Mouse (Mus musculus) neural tube, embryonic 11.5 days (tissue): Measurements from ENCODE around the gene Ppp1r2. TPM values are rescaled to one million over a fixed set of nuclear protein-coding genes. Genes with fewer than 3 reads are reported as not detected.

ENCODE experiments used
- ATAC-seq: fragments of 200-750 bp; cut with Nextera tagmentation; 2 replicates; pipeline ENCODE4 v1.8.0; 2017; ENCODE audit warnings: moderate number of reproducible peaks, mild to moderate bottlenecking, moderate TSS enrichment, moderate library complexity; ENCODE audit not compliant: insufficient read depth, low FRiP score, low TSS enrichment
- DNase-seq: peaks from one replicate; pipeline ENCODE4 v3.0.0-alpha.2; 2015; ENCODE audit warnings: low spot score
- H3K27ac ChIP-seq: fragments of 300-500 bp; sonication (generic); 2 replicates; pipeline ENCODE4 v1.5.1; 2014; ENCODE audit warnings: low read depth, mild to moderate bottlenecking, low read length
- H3K27me3 ChIP-seq: fragments of 300-500 bp; sonication (generic); 2 replicates; pipeline ENCODE4 v1.6.1; 2014; ENCODE audit warnings: mild to moderate bottlenecking, low read length, mixed read lengths; ENCODE audit not compliant: control insufficient read depth, insufficient read depth
- H3K36me3 ChIP-seq: fragments of 300-500 bp; sonication (generic); 2 replicates; pipeline ENCODE4 v1.6.1; 2014; ENCODE audit warnings: mild to moderate bottlenecking, low read length, moderate library complexity, mixed read lengths; ENCODE audit not compliant: control insufficient read depth, insufficient read depth
- H3K4me1 ChIP-seq: fragments of 300-500 bp; sonication (generic); 2 replicates; pipeline ENCODE4 v1.6.1; 2014; ENCODE audit warnings: low read length, mixed read lengths; ENCODE audit not compliant: control insufficient read depth, insufficient read depth
- H3K4me2 ChIP-seq: fragments of 300-500 bp; sonication (generic); 2 replicates; pipeline ENCODE4 v1.6.1; 2014; ENCODE audit warnings: low read depth, mild to moderate bottlenecking, moderate library complexity
- H3K4me3 ChIP-seq: fragments of 300-500 bp; sonication (generic); 2 replicates; pipeline ENCODE4 v1.5.1; 2014; ENCODE audit warnings: low read depth, low read length
- H3K9ac ChIP-seq: fragments of 300-500 bp; sonication (generic); 2 replicates; pipeline ENCODE4 v1.6.1; 2014; ENCODE audit warnings: mild to moderate bottlenecking, low read length
- H3K9me3 ChIP-seq: fragments of 300-500 bp; sonication (generic); 2 replicates; pipeline ENCODE4 v1.6.1; 2016; ENCODE audit warnings: low read length; ENCODE audit not compliant: control insufficient read depth
- WGBS: fragments of 180-500 bp; shearing (Covaris S2); extraction: QIAGEN DNeasy Blood & Tissue Kit; methylation state at CpG from one replicate; pipeline ENCODE4 v1.1.7; 2014; 5-methylcytosine and 5-hydroxymethylcytosine counted together
- polyA plus RNA-seq: library from polyadenylated mRNA; unstranded; fragments of >200 nt; fragmentation: Nextera tagmentation; extraction: Ambion mirVana; gene quantifications from 2 replicates; pipeline ENCODE4 v1.2.1, GENCODE M21; 2014

The Ppp1r2 gene
- polyA plus RNA-seq, 1 experiment from 2014 or later, result 117 TPM

DNA sequence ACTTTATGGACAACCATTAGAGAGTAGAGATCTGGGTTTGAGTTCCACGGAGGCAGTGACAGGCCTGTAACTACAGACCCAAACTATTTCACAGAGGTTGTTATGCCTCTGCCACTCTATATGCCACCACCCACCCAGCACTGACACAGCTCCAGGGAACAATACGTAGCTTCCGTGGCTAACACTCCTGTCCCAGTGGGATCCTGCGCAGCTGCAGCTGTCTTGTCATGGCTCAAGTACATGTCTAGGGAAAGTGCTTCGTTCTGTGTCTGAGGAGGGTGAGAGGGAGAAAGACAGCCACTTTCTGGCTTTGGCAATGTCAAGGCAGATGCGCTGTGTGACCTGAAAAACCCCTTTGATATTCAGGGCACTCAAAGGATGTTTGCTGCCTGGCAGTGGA, 61.6 kb downstream of the Ppp1r2 start:
- no peaks in the 10 kb centered on the region for H3K4me1 ChIP-seq
- ATAC-seq, result no peak
- H3K27ac ChIP-seq, result no peak overlapping the region
- no peaks in the 10 kb centered on the region for H3K36me3 ChIP-seq
- no peak overlapping the region for H3K9ac ChIP-seq
- no peaks in the 10 kb centered on the region; the same call in 1 of the 2 replicates for H3K9me3 ChIP-seq
- no peak overlapping the region for H3K4me3 ChIP-seq
- WGBS, result 85% methylated on average over 6 of the region's 6 CpGs
- H3K4me2 ChIP-seq, result no peak overlapping the region
- H3K27me3 ChIP-seq, result no peaks in the 10 kb centered on the region
- no peak for DNase-seq

DNA sequence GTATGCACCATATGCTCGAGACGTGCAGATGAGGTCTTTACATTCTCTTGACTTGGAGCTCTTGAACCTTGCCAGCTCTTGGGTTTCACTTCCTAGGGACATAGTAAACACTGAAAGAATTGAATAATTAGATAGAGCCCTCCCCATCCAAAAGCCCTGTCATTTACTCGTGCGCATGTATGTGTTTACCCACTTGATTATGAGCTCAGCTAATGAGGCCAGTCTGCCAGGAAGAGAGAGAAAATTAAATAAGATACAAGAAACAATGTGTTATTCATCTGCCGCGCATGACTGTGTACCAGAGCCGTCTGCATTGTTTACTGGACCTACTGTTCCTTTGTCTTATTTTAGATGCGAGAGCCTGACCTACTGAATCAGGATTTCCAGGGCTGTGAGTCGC, 63.6 kb downstream of the Ppp1r2 start:
- Histone ChIP-seq H3K27ac (no peak overlapping the region), H3K4me3 (no peak overlapping the region), H3K9ac (no peak overlapping the region), H3K36me3 (no peaks in the 10 kb centered on the region), H3K4me2 (no peak overlapping the region), H3K27me3 (no peaks in the 10 kb centered on the region), H3K4me1 (no peaks in the 10 kb centered on the region), H3K9me3 (no peaks in the 10 kb centered on the region)
- DNase-seq (no peak), ATAC-seq (no peak)
- 87% methylated on average over 9 of the region's 9 CpGs for WGBS

DNA sequence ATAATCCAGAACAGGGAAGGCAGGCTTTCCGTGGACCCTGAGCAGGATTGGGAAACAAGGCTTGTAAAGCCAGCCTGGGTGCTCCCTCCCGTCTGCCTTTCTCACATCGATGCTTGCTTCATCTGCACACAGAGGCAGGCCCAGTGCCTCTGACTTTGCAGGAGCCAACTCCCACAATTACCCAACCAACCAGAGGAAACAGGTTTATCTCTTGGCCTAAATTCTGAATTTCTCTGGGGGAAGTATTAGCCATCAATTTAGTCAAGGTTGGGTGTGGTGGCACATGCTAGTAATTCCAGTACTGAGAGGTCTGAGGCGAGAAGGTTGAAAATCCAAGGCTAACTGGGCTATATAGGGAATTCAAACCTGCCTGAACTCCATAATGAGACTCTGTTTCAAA, 64.6 kb downstream of the Ppp1r2 start:
- no peak for ATAC-seq
- H3K4me3 ChIP-seq, result no peak overlapping the region
- 78% methylated on average over 4 of the region's 4 CpGs for WGBS

DNA sequence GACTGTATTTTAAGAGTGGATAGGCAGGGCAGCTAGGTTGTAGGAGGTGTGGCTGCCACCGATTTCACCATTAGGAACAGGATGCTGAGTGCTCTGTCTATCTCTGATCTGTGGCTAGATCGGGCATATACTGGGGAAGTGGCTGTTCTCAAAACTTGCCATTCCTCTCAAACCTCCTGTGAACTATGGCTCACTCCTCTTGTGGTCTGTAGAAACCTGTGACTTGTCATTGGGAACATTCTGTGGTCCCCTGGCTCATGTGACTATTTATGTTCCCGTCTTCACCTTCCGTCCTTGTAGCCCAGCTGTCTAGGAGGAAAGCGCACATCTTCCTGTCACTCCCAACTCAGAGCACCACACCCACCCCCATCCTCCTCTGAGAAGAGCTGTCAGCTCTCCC, 65.2 kb downstream of the Ppp1r2 start:
- 73% methylated on average over 5 of the region's 5 CpGs for WGBS
- no peak overlapping the region for H3K9ac ChIP-seq
- H3K9me3 ChIP-seq, result no peaks in the 10 kb centered on the region
- H3K27me3 ChIP-seq, result no peaks in the 10 kb centered on the region
- H3K4me2 ChIP-seq, result no peak overlapping the region
- H3K36me3 ChIP-seq, result no peaks in the 10 kb centered on the region
- no peak overlapping the region for H3K4me3 ChIP-seq
- no peaks in the 10 kb centered on the region for H3K4me1 ChIP-seq
- no peak for DNase-seq
- ATAC-seq, result no peak
- H3K27ac ChIP-seq, result no peak overlapping the region

More for the DNA sequence above, 64.6 kb downstream of the Ppp1r2 start:
- H3K36me3 ChIP-seq, result no peaks in the 10 kb centered on the region
- DNase-seq, result no peak
- H3K9ac ChIP-seq, result no peak overlapping the region
- no peaks in the 10 kb centered on the region for H3K9me3 ChIP-seq
- H3K27ac ChIP-seq, result no peak overlapping the region
- no peak overlapping the region for H3K4me2 ChIP-seq
- no peaks in the 10 kb centered on the region for H3K4me1 ChIP-seq
- H3K27me3 ChIP-seq, result no peaks in the 10 kb centered on the region

DNA sequence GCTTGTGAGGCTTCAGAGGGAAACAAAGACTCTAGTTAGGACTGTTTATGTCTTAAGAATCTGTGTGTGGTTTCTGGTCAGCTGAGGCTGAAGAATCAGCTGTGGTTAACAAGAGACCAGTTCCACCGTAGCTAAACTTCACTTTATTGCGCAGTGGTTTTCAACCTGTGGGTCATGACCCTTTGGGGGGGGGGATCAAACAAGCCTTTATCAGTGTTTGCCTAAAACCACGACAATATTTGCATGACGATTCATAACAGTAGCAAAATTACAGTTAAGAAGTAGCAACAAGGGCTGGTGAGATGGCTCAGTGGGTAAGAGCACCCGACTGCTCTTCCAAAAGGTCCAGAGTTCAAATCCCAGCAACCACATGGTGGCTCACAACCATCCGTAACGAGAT, 69.4 kb downstream of the Ppp1r2 start:
- WGBS, result 87% methylated on average over 5 of the region's 7 CpGs
- Histone ChIP-seq H3K36me3 (no peaks in the 10 kb centered on the region), H3K4me3 (no peak overlapping the region), H3K9me3 (no peaks in the 10 kb centered on the region), H3K27ac (no peak overlapping the region), H3K4me2 (no peak overlapping the region), H3K27me3 (no peaks in the 10 kb centered on the region), H3K9ac (no peak overlapping the region), H3K4me1 (no peaks in the 10 kb centered on the region; the same call in 1 of the 2 replicates)
- no peak for DNase-seq
- no peak for ATAC-seq

DNA sequence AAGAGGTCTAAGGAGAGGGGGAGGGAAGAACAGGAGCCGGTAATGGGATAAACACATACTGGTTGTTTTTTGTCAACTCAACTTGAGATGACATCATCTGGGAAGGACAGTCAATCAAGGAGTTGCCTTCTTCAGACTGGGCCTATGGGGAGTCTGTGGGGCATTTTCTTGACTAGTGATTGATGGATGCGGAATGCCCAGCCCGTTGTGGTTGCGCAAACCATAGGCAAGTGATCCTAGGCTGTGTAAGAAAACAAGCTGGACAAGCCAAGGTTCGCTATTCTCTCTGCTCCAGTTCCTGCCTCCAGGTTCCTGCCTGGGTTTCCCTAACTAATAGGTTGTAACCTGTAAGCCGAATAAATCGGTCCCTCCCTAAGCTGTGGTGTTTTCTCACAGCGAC, 69.9 kb downstream of the Ppp1r2 start:
- no peak for ATAC-seq
- no peak overlapping the region for H3K4me2 ChIP-seq
- WGBS, result 91% methylated on average over 8 of the region's 8 CpGs

DNA sequence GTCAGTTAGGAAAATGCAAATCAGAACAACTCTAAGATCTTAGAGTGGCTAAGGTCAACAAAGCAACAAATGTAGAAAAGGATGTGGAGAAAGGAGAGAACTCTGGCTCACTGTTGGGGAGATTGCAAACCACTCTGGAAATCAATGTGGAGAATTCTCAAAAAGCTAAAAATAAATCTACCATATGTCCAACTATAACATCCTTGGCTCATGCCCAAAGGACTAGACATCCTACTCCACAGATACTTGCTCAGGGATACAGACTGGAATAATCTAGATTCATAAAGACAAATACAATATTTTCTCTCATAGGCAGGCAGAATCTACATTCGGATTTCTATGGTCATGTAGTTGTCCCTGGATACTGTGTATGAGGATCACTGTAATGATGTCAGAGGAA, 70.9 kb downstream of the Ppp1r2 start:
- Histone ChIP-seq H3K9me3 (no peaks in the 10 kb centered on the region), H3K4me3 (no peak overlapping the region), H3K27ac (no peak overlapping the region), H3K4me2 (no peak overlapping the region), H3K27me3 (no peaks in the 10 kb centered on the region), H3K4me1 (peaks cover 5% of the 10 kb centered on the region; the same call in 1 of the 2 replicates), H3K9ac (no peak overlapping the region), H3K36me3 (no peaks in the 10 kb centered on the region)
- DNase-seq (no peak), ATAC-seq (no peak)
- WGBS, result 76% methylated on average over 1 of the region's 1 CpGs

More for the DNA sequence above, 69.9 kb downstream of the Ppp1r2 start:
- no peaks in the 10 kb centered on the region; the same call in 1 of the 2 replicates for H3K4me1 ChIP-seq
- DNase-seq, result no peak
- H3K9ac ChIP-seq, result no peak overlapping the region
- no peak overlapping the region for H3K27ac ChIP-seq
- H3K4me3 ChIP-seq, result no peak overlapping the region
- no peaks in the 10 kb centered on the region for H3K9me3 ChIP-seq
- H3K27me3 ChIP-seq, result no peaks in the 10 kb centered on the region
- no peaks in the 10 kb centered on the region for H3K36me3 ChIP-seq

DNA sequence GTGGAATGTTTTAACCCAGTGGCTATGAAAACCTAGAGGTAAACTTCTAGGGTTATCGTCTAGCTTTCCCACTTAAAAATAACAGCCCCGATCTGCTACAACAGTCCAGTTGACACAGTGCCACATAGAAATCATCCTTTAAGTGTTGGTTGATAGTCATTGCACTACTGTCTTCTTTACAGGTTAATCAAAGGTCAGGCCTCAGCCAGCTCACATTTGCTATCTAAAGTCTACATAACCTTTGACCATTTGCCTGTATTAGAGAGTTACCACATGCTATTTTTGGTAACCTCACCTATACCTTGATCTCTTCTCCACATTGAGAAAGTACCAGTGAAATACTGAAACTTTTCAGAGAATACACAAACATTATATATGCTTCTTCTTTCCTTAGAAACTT, 73.4 kb downstream of the Ppp1r2 start:
- H3K4me3 ChIP-seq, result no peak overlapping the region
- H3K9me3 ChIP-seq, result no peaks in the 10 kb centered on the region
- 86% methylated on average over 2 of the region's 2 CpGs for WGBS
- no peaks in the 10 kb centered on the region for H3K27me3 ChIP-seq
- no peak overlapping the region; the same call in 1 of the 2 replicates for H3K4me2 ChIP-seq
- no peak overlapping the region for H3K27ac ChIP-seq
- no peak overlapping the region for H3K9ac ChIP-seq
- no peak for DNase-seq
- H3K4me1 ChIP-seq, result peaks cover 6% of the 10 kb centered on the region; the same call in 1 of the 2 replicates
- no peaks in the 10 kb centered on the region for H3K36me3 ChIP-seq
- ATAC-seq, result no peak
